ENCODE assay signal across 8 mouse cellular contexts in the genomic region with DNA sequence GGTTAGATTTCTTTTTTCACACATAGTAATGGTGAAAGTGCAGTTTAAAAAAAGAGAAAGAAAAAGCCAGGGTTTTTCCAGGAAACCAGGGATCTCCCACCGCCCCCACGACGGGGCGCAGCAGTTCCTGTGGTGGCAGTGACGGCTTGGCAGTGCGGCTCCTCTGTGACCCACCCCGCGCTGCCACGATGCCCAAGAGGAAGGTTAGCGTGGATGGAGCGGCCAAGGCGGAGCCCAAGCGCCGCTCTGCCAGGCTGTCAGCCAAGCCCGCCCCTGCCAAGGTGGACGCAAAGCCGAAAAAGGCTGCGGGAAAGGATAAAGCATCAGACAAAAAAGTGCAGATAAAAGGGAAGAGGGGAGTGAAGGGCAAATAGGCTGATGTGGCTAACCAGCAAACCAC. TPM values are rescaled to one million over a fixed set of nuclear protein-coding genes. Genes with fewer than 3 reads are reported as not detected.
DNase-seq lines count a peak whose midpoint lies in the region; ATAC-seq lines count a peak whose summit lies in the region.

No protein-coding gene starts in this region.

- H3K27me3 ChIP-seq in hindbrain, embryonic 12.5 days: no peaks in the 10 kb centered on the region
- H3K27me3 ChIP-seq in liver, embryonic 12.5 days (replicated peaks): peaks cover 27% of the 10 kb centered on the region

- no peaks in the 10 kb centered on the region for H3K9me3 ChIP-seq in hindbrain, embryonic 12.5 days (replicated peaks)
- H3K9me3 ChIP-seq in liver, embryonic 12.5 days (replicated peaks): no peaks in the 10 kb centered on the region

- peak; percentile 15 to 20 for DNase-seq in cerebellum, postnatal 36 days
- DNase-seq in cerebellum, adult 9-10 months: no peak
- DNase-seq in right cerebral cortex, postnatal 14 days: peak; percentile 17
- DNase-seq in right cerebral cortex, postnatal 36 days (ENCODE audit: low spot score in 2 of 2): no peak
- no peak for DNase-seq in adipocyte (ENCODE audit: low spot score)
- DNase-seq in yolk sac, embryonic 10.5 days (ENCODE audit: low spot score): no peak

- H3K4me1 ChIP-seq in hindbrain, embryonic 12.5 days: peaks cover 6% of the 10 kb centered on the region; the same call in 1 of the 2 replicates
- H3K4me1 ChIP-seq in liver, embryonic 12.5 days: 0 out of 2 replicates have a peak, but pooled peaks cover 2% of the 10 kb centered on the region

- H3K27ac ChIP-seq in hindbrain, embryonic 12.5 days: no peak overlapping the region
- no peak overlapping the region for H3K27ac ChIP-seq in liver, embryonic 12.5 days

- H3K4me2 ChIP-seq in hindbrain, embryonic 12.5 days (replicated peaks): peak overlapping the region; percentile 59
- peak overlapping the region; percentile 51 for H3K4me2 ChIP-seq in liver, embryonic 12.5 days

- under 1% methylated on average over 18 of the region's 18 CpGs for WGBS in hindbrain, embryonic 12.5 days
- 5% methylated on average over 18 of the region's 18 CpGs for WGBS in liver, embryonic 12.5 days (ENCODE audit: insufficient replicate concordance)

- no peaks in the 10 kb centered on the region for H3K36me3 ChIP-seq in hindbrain, embryonic 12.5 days
- H3K36me3 ChIP-seq in liver, embryonic 12.5 days: no peaks in the 10 kb centered on the region

- peak overlapping the region; percentile 33 for H3K4me3 ChIP-seq in hindbrain, embryonic 12.5 days
- peak overlapping the region; percentile 29 for H3K4me3 ChIP-seq in liver, embryonic 12.5 days

- ATAC-seq in hindbrain, embryonic 12.5 days (ENCODE audit: low FRiP score): peak; percentile 51; the same call in 1 of the 2 replicates
- no peak for ATAC-seq in liver, embryonic 12.5 days

- peak overlapping the region; percentile 52; the same call in 1 of the 2 replicates for H3K9ac ChIP-seq in hindbrain, embryonic 12.5 days
- H3K9ac ChIP-seq in liver, embryonic 12.5 days: no peak overlapping the region

RNA-seq across cellular contexts. Expression of a gene that starts 6.0 kb away (rescaled TPM):
- 25.2 and 25.5 TPM in 2 replicates for polyA plus RNA-seq in hindbrain, embryonic 12.5 days (2016; fragmentation: Nextera tagmentation; extraction: Ambion mirVana)
- 0.14 and 0.19 TPM in 2 replicates for polyA plus RNA-seq in liver, embryonic 12.5 days (2016; fragmentation: Nextera tagmentation; extraction: Ambion mirVana)

RNA-seq across cellular contexts. Expression of a gene that starts 24.0 kb away (rescaled TPM):
- polyA plus RNA-seq in hindbrain, embryonic 12.5 days (2016; fragmentation: Nextera tagmentation; extraction: Ambion mirVana): 4.3 and 4.8 TPM in 2 replicates
- polyA plus RNA-seq in liver, embryonic 12.5 days (2016; fragmentation: Nextera tagmentation; extraction: Ambion mirVana): 2.2 and 2.5 TPM in 2 replicates

RNA-seq across cellular contexts. Expression of a gene that starts 59.3 kb away (rescaled TPM):
- polyA plus RNA-seq in hindbrain, embryonic 12.5 days (2016; fragmentation: Nextera tagmentation; extraction: Ambion mirVana): 14.4 and 15.3 TPM in 2 replicates
- 12.3 and 12.5 TPM in 2 replicates for polyA plus RNA-seq in liver, embryonic 12.5 days (2016; fragmentation: Nextera tagmentation; extraction: Ambion mirVana)

Comparison
In these comparisons a context has a peak if more than half of its experiments do, and no peak if none do; other contexts are left out.
1. DNase-seq: peak in cerebellum, postnatal 36 days (2 of 2) and right cerebral cortex, postnatal 14 days (single experiment); none in cerebellum, adult 9-10 months (single experiment), right cerebral cortex, postnatal 36 days (0 of 2), adipocyte (single experiment) and yolk sac, embryonic 10.5 days (single experiment).
2. RNA of a gene that starts 6.0 kb away (polyA plus RNA-seq): 25.2 to 25.5 TPM in hindbrain, embryonic 12.5 days; 0.14 to 0.19 TPM in liver, embryonic 12.5 days; every median in the first group is over 10 times any median in the second.